Mouse (Mus musculus) cerebellum, postnatal 25 days (tissue): ENCODE data around the gene Lamp1.
A peak's percentile ranks its signal among the peaks of the same experiment; 100 is the strongest.

Experiments
- DNase-seq, 2 experiments: peaks; one replicate each; pipeline ENCODE4 v3.0.0; 2021; ENCODE audit warnings: mixed read lengths in 2 of 2

Lamp1 gene

GRCm38 (mm10) chr8:13158718-13159376 lies at the start of gene Lamp1:
TSS of gene Lamp1 (plus strand) at chr8:13159161.
- DNase-seq: peak; percentile 99 to 100

GRCm38 (mm10) chr8:13109416-13109960 lies 49.5 kb upstream of the Lamp1 start:
- DNase-seq: no peak

- DNase-seq: no peak
Observed at GRCm38 (mm10) chr8:13111917-13112316, 47.0 kb upstream of the Lamp1 start.

GRCm38 (mm10) chr8:13113232-13113631 lies 45.7 kb upstream of the Lamp1 start:
- DNase-seq: no peak

GRCm38 (mm10) chr8:13117096-13117495 lies 41.9 kb upstream of the Lamp1 start:
- peak in 1 of 2 experiments; percentile 39 for DNase-seq

- no peak for DNase-seq
Observed at GRCm38 (mm10) chr8:13118516-13118915, 40.4 kb upstream of the Lamp1 start.

- no peak for DNase-seq
Observed at GRCm38 (mm10) chr8:13120882-13121665, 37.9 kb upstream of the Lamp1 start.

GRCm38 (mm10) chr8:13122887-13123421 lies 36.0 kb upstream of the Lamp1 start:
- DNase-seq: no peak

GRCm38 (mm10) chr8:13124897-13125296 lies 34.1 kb upstream of the Lamp1 start:
- DNase-seq: no peak

- DNase-seq: peak; percentile 56 to 81
Observed at GRCm38 (mm10) chr8:13132220-13132619, 26.7 kb upstream of the Lamp1 start.

- no peak for DNase-seq
Observed at GRCm38 (mm10) chr8:13139641-13140182, 19.2 kb upstream of the Lamp1 start.

- DNase-seq: no peak
Observed at GRCm38 (mm10) chr8:13141681-13142080, 17.3 kb upstream of the Lamp1 start.

- DNase-seq: no peak
Observed at GRCm38 (mm10) chr8:13148476-13148875, 10.5 kb upstream of the Lamp1 start.

GRCm38 (mm10) chr8:13149287-13149686 lies 9.7 kb upstream of the Lamp1 start:
- no peak for DNase-seq

- DNase-seq: peak; percentile 38 to 64
Observed at GRCm38 (mm10) chr8:13149866-13150265, 9.1 kb upstream of the Lamp1 start.

GRCm38 (mm10) chr8:13150929-13151328 lies 8.0 kb upstream of the Lamp1 start:
- no peak for DNase-seq

- no peak for DNase-seq
Observed at GRCm38 (mm10) chr8:13154099-13154498, 4.9 kb upstream of the Lamp1 start.

GRCm38 (mm10) chr8:13155358-13155757 lies 3.6 kb upstream of the Lamp1 start:
- no peak for DNase-seq

- DNase-seq: no peak
Observed at GRCm38 (mm10) chr8:13156327-13157097, 2.4 kb upstream of the Lamp1 start.

- DNase-seq: no peak
Observed at GRCm38 (mm10) chr8:13159377-13159881, 468 bp downstream of the Lamp1 start.

- no peak for DNase-seq
Observed at GRCm38 (mm10) chr8:13160691-13161090, 1.7 kb downstream of the Lamp1 start.

- no peak for DNase-seq
Observed at GRCm38 (mm10) chr8:13162098-13162497, 3.1 kb downstream of the Lamp1 start.
